Mouse (Mus musculus): Measurements from ENCODE around the gene Rbak.
"Not testable (repeated sequence)": the region's sequence is repeated elsewhere in the genome, so short reads cannot be mapped to it uniquely, and the experiment has no call there.

The Rbak gene

GRCm38 (mm10) chr5:143180255-143181076 is at the start of gene Rbak, which contains the start of gene Spdye4b:
Rbak (minus strand) TSS chr5:143180775.
Spdye4b (plus strand) TSS chr5:143181017.
- peak; percentile 98 for DNase-seq (ENCODE audit: low read depth, low spot score)

GRCm38 (mm10) chr5:143226790-143227189 is 46.2 kb upstream of the Rbak start, which contains the start of gene Spdye4a:
Spdye4a (minus strand) TSS chr5:143226890.
- no peak for DNase-seq (ENCODE audit: low read depth, low spot score)

- no peak for DNase-seq (ENCODE audit: low read depth, low spot score)
These were observed 41.7 kb upstream of the Rbak start for GRCm38 (mm10) chr5:143222287-143222686.

- no peak for DNase-seq (ENCODE audit: low read depth, low spot score)
These were observed 40.4 kb upstream of the Rbak start for GRCm38 (mm10) chr5:143220996-143221395.

GRCm38 (mm10) chr5:143213832-143214231 is 33.3 kb upstream of the Rbak start:
- no peak for DNase-seq (ENCODE audit: low read depth, low spot score)

- DNase-seq (ENCODE audit: low read depth, low spot score) = peak; percentile 27
These were observed 24.4 kb upstream of the Rbak start for GRCm38 (mm10) chr5:143205015-143205414.

GRCm38 (mm10) chr5:143196506-143196905 is 15.9 kb upstream of the Rbak start:
- no peak for DNase-seq (ENCODE audit: low read depth, low spot score)

DNA sequence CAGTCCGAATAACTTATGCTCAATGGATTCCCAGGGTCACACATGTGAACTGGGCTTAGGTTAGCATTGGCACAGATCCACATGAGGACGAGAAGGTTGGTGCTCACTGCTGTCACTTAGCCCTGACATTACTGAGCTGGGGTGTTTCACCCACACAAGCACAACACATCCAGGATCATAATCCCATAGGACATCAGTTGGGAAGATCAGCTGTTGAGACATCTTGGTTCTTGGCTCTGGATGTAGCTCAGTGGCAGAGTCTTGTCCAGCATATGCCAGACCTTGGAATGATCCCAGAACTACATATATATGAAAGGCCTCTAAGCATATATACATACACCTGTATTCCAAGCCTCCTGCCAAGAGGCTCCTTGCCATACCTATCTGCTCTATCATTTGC is 14.6 kb upstream of the Rbak start:
- no peak for DNase-seq (ENCODE audit: low read depth, low spot score)

DNA sequence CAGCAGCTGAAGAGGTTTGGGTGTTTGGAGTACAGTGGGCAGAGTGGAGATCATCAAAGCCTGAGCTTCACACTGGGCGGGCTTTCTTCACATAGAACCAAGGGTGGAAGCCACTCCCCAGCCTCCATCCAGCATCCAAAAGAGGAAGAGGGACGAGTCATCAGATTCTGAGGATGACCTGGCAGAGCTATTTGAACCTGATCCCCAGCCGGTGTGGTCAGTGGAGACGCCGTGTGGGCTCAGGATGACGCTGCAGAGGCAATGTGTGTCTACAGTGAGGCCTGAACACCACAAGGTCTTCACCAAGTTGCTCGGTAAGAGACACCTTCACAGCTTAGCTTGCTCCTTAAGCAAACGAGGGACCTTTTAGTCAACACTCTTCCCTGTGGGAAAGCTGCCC is 14.2 kb upstream of the Rbak start:
- not testable (repeated sequence) for DNase-seq (ENCODE audit: low read depth, low spot score)

GRCm38 (mm10) chr5:143192806-143193205 is 12.2 kb upstream of the Rbak start:
- DNase-seq (ENCODE audit: low read depth, low spot score) = no peak

GRCm38 (mm10) chr5:143188014-143188413 is 7.4 kb upstream of the Rbak start:
- DNase-seq (ENCODE audit: low read depth, low spot score) = not testable (repeated sequence)

DNA sequence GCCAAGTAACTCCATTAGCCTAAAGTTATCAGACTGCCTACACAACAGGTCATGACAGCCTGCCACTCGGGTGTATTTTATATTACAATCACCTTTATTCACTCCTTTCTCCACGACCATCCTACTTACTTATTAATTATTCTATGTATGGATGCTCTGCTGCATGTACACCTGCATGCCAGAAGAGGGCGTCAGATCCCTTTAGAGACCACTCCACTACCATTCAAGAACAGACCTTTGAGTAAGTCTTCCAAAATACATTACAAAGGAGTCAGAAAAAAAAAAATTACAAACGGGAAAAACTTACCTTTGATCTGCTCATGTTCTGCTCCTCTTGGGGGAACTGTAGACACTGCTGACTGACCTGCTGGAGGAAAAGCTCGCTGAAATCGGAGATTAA is 1.4 kb downstream of the Rbak start:
- DNase-seq (ENCODE audit: low read depth, low spot score) = peak; percentile 55

- DNase-seq (ENCODE audit: low read depth, low spot score) = peak; percentile 37
These were observed 2.9 kb downstream of the Rbak start for GRCm38 (mm10) chr5:143177541-143178200.

DNA sequence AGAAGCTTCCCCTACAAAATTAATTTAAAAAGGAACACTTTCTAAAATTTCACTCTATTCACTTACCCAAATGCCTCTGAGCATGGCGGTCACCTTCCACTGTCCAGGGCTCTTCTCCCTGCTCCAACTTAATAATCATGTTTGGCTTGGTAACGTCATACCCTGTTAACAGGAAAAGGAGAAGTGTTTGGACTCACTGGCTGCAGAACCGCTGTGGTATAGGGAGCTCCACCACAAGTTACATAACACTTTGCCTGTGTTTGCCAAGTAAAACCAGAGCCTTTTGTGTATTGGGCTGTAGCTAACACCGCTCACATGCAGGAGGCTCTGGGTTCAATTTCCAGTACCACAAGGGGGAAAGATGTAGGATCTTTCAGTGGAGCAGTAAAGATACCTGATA is 4.6 kb downstream of the Rbak start:
- DNase-seq (ENCODE audit: low read depth, low spot score) = no peak

DNA sequence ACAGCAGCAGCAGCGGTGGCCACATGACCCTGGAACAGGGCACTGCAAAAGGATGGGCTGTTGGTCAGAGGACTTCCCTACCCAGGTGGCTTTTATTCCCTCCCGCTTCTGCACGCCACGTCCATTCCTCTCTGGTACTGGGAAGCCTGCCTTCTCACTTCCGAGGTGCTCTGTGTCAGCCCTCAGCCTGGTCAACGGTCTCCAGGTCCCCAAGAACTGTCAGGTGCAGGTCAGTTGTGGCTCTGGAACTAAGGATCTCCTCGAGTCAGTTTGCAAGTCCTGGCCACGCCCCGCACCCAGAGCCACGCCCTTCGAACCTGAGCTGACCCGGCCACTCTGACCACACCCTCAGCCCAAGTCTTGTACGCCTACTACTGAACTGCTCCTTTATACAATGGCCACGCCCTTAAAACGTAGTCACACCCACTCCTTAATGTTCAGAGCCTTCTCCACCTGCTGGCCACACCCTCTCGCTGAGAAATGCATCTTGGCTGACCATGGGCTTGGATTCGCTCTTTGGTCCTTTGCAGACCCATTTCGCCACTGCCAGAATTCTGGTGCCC is 15.0 kb downstream of the Rbak start:
- DNase-seq (ENCODE audit: low read depth, low spot score) = peak; percentile 90

DNA sequence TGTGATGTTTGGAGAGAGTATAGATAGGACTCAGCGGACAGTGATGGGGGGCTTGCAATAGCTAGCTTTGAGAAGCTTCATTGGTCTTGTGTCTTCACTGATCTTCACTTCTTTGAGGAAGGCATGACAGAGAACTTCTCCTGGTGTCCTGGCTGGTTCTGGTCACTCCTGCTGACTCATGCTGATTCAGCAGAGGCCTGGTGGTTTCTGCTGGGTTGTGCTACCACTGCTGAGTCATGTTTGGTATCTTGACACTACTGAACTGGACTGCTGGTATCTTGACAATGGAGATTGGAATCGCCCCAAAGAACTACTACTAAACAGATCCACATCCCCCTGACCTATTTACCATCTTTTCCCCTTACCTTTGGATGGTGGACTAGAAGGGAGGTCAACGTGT is 25.0 kb downstream of the Rbak start:
- no peak for DNase-seq (ENCODE audit: low read depth, low spot score)

DNA sequence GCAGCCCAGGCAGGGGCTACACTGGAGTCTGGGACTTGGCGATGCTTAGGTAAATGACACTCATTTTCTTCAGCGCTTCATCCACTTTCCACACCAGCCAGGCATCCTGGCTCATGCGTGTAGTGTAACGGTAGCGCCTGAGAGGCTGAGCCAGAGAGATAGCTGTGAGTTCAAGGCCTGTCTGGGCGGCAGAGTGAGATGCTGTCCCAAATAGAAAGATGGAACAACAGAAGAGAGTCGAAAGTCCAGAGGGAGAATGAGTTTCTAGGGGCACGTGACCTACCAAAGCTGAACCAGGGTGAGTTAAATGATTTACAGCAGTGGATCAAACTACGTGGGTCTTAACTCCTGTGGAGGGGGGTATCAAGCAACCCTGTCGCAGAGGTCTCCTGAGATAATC is 26.8 kb downstream of the Rbak start:
- DNase-seq (ENCODE audit: low read depth, low spot score) = no peak

- no peak for DNase-seq (ENCODE audit: low read depth, low spot score)
These were observed 30.5 kb downstream of the Rbak start for GRCm38 (mm10) chr5:143150044-143150443.

DNA sequence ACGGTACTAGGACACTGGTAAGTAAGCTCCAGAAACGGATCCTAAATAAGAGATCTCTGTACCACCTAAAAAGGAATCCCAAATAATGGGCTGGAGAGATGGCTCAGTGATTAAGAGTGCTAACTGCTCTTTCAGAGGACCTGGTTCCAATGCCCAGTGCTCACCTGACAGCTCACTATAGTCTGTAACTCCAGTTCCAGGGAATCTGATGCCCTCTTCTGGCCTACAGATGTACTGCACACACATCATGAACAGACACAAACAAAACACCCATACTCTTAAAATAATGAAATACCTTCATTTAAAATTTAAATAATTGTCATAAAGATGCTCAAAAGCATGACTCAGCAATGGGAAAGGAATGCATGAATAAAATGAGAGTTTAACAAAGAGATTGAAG is 31.0 kb downstream of the Rbak start:
- peak; percentile 49 for DNase-seq (ENCODE audit: low read depth, low spot score)

DNA sequence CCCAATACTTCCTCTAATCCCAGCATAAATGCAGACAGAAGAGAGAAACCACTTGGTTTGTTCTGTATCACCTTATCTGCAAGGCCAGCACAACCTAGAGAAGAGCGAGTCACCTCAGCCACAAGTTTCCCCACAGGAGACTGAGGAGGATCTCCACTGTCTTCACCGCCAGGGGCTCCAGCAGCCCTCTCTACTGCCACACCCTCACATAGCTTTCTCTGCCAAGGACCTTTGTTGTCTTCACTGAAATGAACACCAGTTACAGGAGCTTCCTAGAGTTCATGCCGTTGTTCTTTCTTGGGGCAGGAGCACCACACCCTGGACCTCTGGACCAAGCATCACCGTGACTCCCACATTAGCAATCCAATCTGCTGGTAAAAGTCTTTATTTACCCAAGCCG is 31.9 kb downstream of the Rbak start:
- DNase-seq (ENCODE audit: low read depth, low spot score) = no peak

DNA sequence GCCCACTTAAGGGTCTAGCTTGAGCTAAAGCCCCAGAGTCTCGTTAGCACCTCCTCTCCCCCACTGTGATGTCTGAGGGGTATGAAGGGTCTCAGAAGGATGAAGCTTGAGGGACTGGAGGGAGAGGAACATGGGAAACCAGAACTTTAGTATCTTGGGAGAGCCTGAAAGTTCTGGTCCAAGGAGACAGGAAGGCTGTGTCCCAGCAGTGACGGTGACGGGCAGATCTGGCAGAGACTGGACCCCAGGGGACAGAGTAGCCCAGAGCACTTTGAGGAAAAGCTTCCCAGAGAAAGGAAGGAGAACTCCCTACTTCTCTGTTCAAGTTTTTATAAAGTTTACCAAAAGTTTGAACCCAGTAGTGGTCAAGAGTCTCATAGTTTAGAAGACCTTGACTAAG is 33.1 kb downstream of the Rbak start, which contains the start of gene Olfr718-ps1:
Gene Olfr718-ps1 (minus strand): TSS at position 101 of the 400 bp plus-strand sequence.
- DNase-seq (ENCODE audit: low read depth, low spot score) = no peak

DNA sequence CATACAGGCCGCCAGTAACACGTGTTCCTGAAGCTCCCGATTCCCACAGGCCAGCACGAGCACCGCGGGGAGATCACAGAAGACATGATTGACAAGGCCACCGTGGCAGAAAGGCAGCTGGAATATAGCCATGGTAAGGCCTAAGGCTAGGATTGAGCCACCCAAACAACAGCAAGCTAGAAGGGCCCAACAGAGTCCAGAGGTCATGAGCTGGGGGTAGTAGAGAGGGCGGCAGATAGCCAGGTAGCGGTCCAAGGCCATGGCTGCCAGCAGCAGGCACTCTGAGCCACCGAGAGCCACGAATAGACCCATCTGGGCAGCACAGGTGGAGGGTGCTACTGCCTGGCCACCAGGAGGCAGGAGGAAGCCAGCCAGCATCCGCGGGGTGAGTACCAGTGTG is 43.0 kb downstream of the Rbak start:
- DNase-seq (ENCODE audit: low read depth, low spot score) = no peak

GRCm38 (mm10) chr5:143135042-143135441 is 45.5 kb downstream of the Rbak start:
- no peak for DNase-seq (ENCODE audit: low read depth, low spot score)
